Mouse (Mus musculus) lung, embryonic 16.5 days (tissue): ENCODE measurements around the gene Gpam. TPM values are rescaled to one million over a fixed set of nuclear protein-coding genes. Genes with fewer than 3 reads are reported as not detected.
A peak's percentile ranks its signal among the peaks of the same experiment; 100 is the strongest.

Experiments used
- ATAC-seq: fragments of 200-750 bp; cut with Nextera tagmentation; 2 replicates; pipeline ENCODE4 v1.8.0; 2017; ENCODE audit warnings: low read depth, mild to moderate bottlenecking, moderate library complexity
- H3K27ac ChIP-seq: fragments of 300-500 bp; sonication (generic); 2 replicates; pipeline ENCODE4 v1.5.1; 2014; ENCODE audit warnings: mild to moderate bottlenecking, control low read depth, low read length
- H3K27me3 ChIP-seq: fragments of 300-500 bp; sonication (generic); 2 replicates; pipeline ENCODE4 v1.6.1; 2014; ENCODE audit warnings: low read depth, low read length, mixed read lengths; ENCODE audit not compliant: control insufficient read depth, insufficient read depth
- H3K36me3 ChIP-seq: fragments of 300-500 bp; sonication (generic); 2 replicates; pipeline ENCODE4 v1.6.1; 2014; ENCODE audit warnings: low read length; ENCODE audit not compliant: control insufficient read depth, insufficient read depth
- H3K4me1 ChIP-seq: fragments of 300-500 bp; sonication (generic); replicated peaks from 2 replicates; pipeline ENCODE4 v1.6.1; 2014; ENCODE audit warnings: low read length, mixed read lengths; ENCODE audit not compliant: control insufficient read depth, insufficient read depth
- H3K4me2 ChIP-seq: fragments of 300-500 bp; sonication (generic); 2 replicates; pipeline ENCODE4 v1.6.1; 2014; ENCODE audit warnings: low read depth, low read length, control low read depth
- H3K4me3 ChIP-seq: fragments of 300-500 bp; sonication (generic); 2 replicates; pipeline ENCODE4 v1.5.1; 2014; ENCODE audit warnings: mild to moderate bottlenecking, low read length, control low read depth
- H3K9ac ChIP-seq: fragments of 300-500 bp; sonication (generic); 2 replicates; pipeline ENCODE4 v1.6.1; 2014; ENCODE audit warnings: low read length, control low read depth
- H3K9me3 ChIP-seq: fragments of 300-500 bp; sonication (generic); 2 replicates; pipeline ENCODE4 v1.6.1; 2016; ENCODE audit warnings: low read length; ENCODE audit not compliant: control insufficient read depth
- WGBS: fragments of 180-500 bp; shearing (Covaris S2); extraction: QIAGEN DNeasy Blood & Tissue Kit; methylation state at CpG from one replicate; pipeline ENCODE4 v1.1.7; 2014; 5-methylcytosine and 5-hydroxymethylcytosine counted together
- polyA plus RNA-seq: library from polyadenylated mRNA; unstranded; fragments of >200 nt; fragmentation: Nextera tagmentation; extraction: Ambion mirVana; gene quantifications from 2 replicates; pipeline ENCODE4 v1.2.1, GENCODE M21; 2015

The Gpam gene
- polyA plus RNA-seq, 1 experiment from 2014 or later = 37.7 TPM

DNA sequence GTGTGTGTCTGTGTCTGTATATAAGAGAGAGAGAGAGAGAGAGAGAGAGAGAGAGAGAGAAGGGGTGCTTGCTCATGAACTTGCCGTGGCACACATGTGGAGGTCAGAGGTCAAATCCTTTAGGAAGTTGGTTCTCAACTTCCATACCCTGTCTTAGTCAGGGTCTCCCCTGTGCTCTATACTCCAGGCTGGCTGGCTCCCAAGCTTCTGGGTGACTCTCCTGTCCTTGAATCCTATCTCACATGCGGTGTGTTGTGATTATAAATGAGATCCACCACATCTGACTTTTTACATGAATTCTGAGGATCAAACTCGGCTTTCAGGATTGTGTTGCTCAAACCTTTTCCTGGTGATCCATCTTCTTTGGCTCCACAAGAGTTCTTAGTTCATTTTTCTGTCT, 5.4 kb upstream of the Gpam start:
- ATAC-seq = no peak

DNA sequence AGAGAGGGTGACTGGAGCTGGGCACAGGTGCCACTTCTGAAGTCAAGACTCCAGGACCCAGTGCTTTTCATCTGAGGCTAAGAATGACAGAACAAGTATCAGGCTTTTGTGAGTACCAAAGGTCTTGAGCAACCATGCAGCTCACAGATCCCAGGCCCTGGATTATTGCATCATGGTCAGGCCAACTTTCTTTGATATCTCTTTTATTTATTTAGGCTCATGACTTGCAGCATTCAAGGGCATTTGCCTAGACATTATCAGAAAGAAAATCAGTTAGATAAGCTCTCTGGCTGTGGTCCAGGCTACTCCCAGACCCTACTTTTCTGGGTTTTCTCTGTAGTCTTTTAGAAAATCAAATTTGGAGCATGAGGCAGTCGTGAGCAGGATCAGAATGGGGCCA, 4.7 kb upstream of the Gpam start:
- ATAC-seq = peak; percentile 50; the same call in 1 of the 2 replicates
- peaks cover 3% of the 10 kb centered on the region for H3K4me1 ChIP-seq
- peak overlapping the region; percentile 65 for H3K27ac ChIP-seq
- no peak overlapping the region for H3K4me3 ChIP-seq
- H3K36me3 ChIP-seq = no peaks in the 10 kb centered on the region
- 46% methylated on average over 1 of the region's 1 CpGs for WGBS
- H3K27me3 ChIP-seq = no peaks in the 10 kb centered on the region
- H3K9me3 ChIP-seq = no peaks in the 10 kb centered on the region
- no peak overlapping the region for H3K4me2 ChIP-seq
- H3K9ac ChIP-seq = no peak overlapping the region

More for the DNA sequence above, 5.4 kb upstream of the Gpam start:
- H3K27me3 ChIP-seq = no peaks in the 10 kb centered on the region
- no peak overlapping the region for H3K4me3 ChIP-seq
- H3K4me2 ChIP-seq = no peak overlapping the region
- whole genome bisulfite sequencing = 69% methylated on average over 3 of the region's 3 CpGs
- peaks cover 11% of the 10 kb centered on the region for H3K4me1 ChIP-seq
- no peaks in the 10 kb centered on the region for H3K9me3 ChIP-seq
- H3K36me3 ChIP-seq = no peaks in the 10 kb centered on the region
- no peak overlapping the region for H3K27ac ChIP-seq
- no peak overlapping the region for H3K9ac ChIP-seq

DNA sequence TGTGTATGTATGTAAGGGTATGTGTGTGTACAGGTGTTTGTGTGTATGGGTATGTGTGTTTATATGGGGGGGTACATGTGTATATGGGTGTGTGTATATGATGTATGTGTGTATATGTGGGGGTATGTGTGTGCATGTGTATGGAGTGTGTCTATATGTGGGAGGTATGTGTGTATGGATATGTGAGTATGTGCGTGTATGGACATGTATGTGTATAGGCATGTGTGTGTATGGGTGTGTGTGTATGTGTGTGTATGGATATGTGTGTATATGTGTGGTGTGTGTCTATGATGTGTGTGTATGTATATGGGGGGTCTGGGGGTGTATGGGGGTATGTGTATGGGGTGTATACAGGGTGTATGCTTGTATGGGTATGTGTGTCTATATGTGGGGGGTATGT, 1.4 kb upstream of the Gpam start:
- Histone ChIP-seq H3K36me3 (no peaks in the 10 kb centered on the region), H3K4me1 (no peaks in the 10 kb centered on the region), H3K4me2 (no peak overlapping the region), H3K27ac (no peak overlapping the region), H3K4me3 (no peak overlapping the region), H3K27me3 (no peaks in the 10 kb centered on the region), H3K9me3 (no peaks in the 10 kb centered on the region), H3K9ac (no peak overlapping the region)
- WGBS = 93% methylated on average over 1 of the region's 1 CpGs
- ATAC-seq = no peak

GRCm38 (mm10) chr19:55125456-55125855, 1.6 kb downstream of the Gpam start:
- Histone ChIP-seq H3K4me1 (peaks cover 6% of the 10 kb centered on the region; the same call in 1 of the 2 replicates), H3K36me3 (no peaks in the 10 kb centered on the region), H3K27me3 (no peaks in the 10 kb centered on the region), H3K4me2 (no peak overlapping the region), H3K4me3 (no peak overlapping the region), H3K9ac (no peak overlapping the region), H3K9me3 (no peaks in the 10 kb centered on the region), H3K27ac (no peak overlapping the region)
- WGBS = 81% methylated on average over 3 of the region's 3 CpGs
- no peak for ATAC-seq

- Histone ChIP-seq H3K4me1 (peaks cover 6% of the 10 kb centered on the region; the same call in 1 of the 2 replicates), H3K36me3 (no peaks in the 10 kb centered on the region), H3K27ac (no peak overlapping the region), H3K27me3 (no peaks in the 10 kb centered on the region), H3K9me3 (no peaks in the 10 kb centered on the region), H3K4me2 (no peak overlapping the region), H3K9ac (no peak overlapping the region), H3K4me3 (no peak overlapping the region)
- 64% methylated on average over 11 of the region's 11 CpGs for WGBS
- ATAC-seq = peak; percentile 18; the same call in 1 of the 2 replicates
Measured at GRCm38 (mm10) chr19:55123001-55123536, 4.0 kb downstream of the Gpam start.

- Histone ChIP-seq H3K4me3 (no peak overlapping the region), H3K27me3 (no peaks in the 10 kb centered on the region), H3K36me3 (no peaks in the 10 kb centered on the region), H3K4me1 (peaks cover 6% of the 10 kb centered on the region; the same call in 1 of the 2 replicates), H3K9me3 (no peaks in the 10 kb centered on the region), H3K4me2 (no peak overlapping the region), H3K27ac (no peak overlapping the region), H3K9ac (no peak overlapping the region)
- WGBS = 66% methylated on average over 4 of the region's 4 CpGs
- peak; percentile 69; the same call in 1 of the 2 replicates for ATAC-seq
Measured at GRCm38 (mm10) chr19:55122351-55122980, 4.6 kb downstream of the Gpam start.

DNA sequence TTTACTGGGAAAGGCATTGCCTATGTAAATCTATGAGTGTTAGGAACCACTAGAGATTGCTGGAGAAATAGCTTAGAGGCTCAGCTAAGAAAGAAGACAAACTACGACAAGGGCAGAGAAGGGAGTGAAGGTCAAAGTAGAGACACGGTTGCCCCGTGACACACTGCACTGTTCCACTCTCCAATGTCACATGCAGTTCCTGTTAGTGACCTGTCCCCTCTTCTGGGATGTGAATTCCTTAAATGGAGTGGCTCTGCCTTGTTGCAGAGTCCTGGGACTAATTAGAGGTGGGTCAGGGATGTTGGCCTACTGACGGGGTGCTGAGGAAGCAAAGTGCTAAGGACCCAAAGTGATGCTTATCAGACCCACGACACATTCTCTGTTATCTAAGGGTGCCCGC, 5.2 kb downstream of the Gpam start:
- Histone ChIP-seq H3K4me3 (no peak overlapping the region), H3K9ac (no peak overlapping the region), H3K27me3 (no peaks in the 10 kb centered on the region), H3K27ac (no peak overlapping the region), H3K4me1 (peaks cover 6% of the 10 kb centered on the region; the same call in 1 of the 2 replicates), H3K9me3 (no peaks in the 10 kb centered on the region), H3K36me3 (no peaks in the 10 kb centered on the region), H3K4me2 (no peak overlapping the region)
- no peak for ATAC-seq
- 53% methylated on average over 6 of the region's 6 CpGs for WGBS

GRCm38 (mm10) chr19:55120518-55121244, 6.4 kb downstream of the Gpam start:
- no peak overlapping the region for H3K4me2 ChIP-seq
- H3K27ac ChIP-seq = no peak overlapping the region
- H3K9me3 ChIP-seq = no peaks in the 10 kb centered on the region
- no peak for ATAC-seq
- H3K4me1 ChIP-seq = peaks cover 6% of the 10 kb centered on the region; the same call in 1 of the 2 replicates
- no peaks in the 10 kb centered on the region for H3K27me3 ChIP-seq
- no peak overlapping the region for H3K9ac ChIP-seq
- no peaks in the 10 kb centered on the region for H3K36me3 ChIP-seq
- WGBS = 51% methylated on average over 11 of the region's 11 CpGs
- no peak overlapping the region for H3K4me3 ChIP-seq

DNA sequence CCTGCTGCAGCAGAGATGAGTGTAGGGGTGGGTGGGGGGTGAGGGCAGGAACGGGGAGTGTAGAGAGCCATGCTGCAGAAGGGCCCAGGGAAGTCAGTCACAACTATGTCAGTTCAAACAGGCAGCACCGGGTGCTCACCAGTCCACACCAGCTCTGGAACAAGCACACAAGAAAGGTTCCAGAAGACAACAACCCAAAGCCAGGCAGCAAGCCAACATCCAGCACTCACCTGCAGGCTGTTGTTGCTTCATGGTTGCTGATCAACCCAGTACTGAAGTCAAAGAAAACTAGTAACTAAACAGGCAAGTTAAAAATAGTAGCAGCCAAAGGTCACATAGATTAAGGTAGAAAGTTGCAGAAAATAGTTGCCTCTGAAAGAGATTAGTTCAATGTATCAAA, 7.5 kb downstream of the Gpam start:
- Histone ChIP-seq H3K4me2 (no peak overlapping the region), H3K36me3 (no peaks in the 10 kb centered on the region), H3K27ac (no peak overlapping the region), H3K9me3 (no peaks in the 10 kb centered on the region), H3K27me3 (no peaks in the 10 kb centered on the region), H3K4me3 (no peak overlapping the region), H3K9ac (no peak overlapping the region), H3K4me1 (peaks cover 6% of the 10 kb centered on the region; the same call in 1 of the 2 replicates)
- 57% methylated on average over 2 of the region's 2 CpGs for WGBS
- no peak for ATAC-seq
